Mouse (Mus musculus) lung, adult 2 months (tissue): Measurements from ENCODE around the gene Trrap. TPM values are rescaled to one million over a fixed set of nuclear protein-coding genes. Genes with fewer than 3 reads are reported as not detected.

Experiments used
- DNase-seq: peaks from one replicate; pipeline ENCODE4 v3.0.0; 2022
- H3K4me1 ChIP-seq: fragments of 200-500 bp; 2 replicates; pipeline ENCODE4 v1.6.1; 2011; ENCODE audit warnings: low read length; ENCODE audit not compliant: control insufficient read depth, insufficient read depth
- H3K4me3 ChIP-seq: fragments of 200-500 bp; replicated peaks from 2 replicates; pipeline ENCODE3; 2011; ENCODE audit warnings: low read depth, mild to moderate bottlenecking, control low read depth, low read length; ENCODE audit errors: extremely low read depth
- CTCF ChIP-seq: fragments of 200-500 bp; IDR thresholded peaks from 2 replicates; pipeline ENCODE4 v1.5.1; 2011; ENCODE audit warnings: mild to moderate bottlenecking, low read length, control low read depth; ENCODE audit not compliant: insufficient read depth
- POLR2A ChIP-seq: fragments of 200-500 bp; IDR thresholded peaks from 2 replicates; pipeline ENCODE4 v1.6.1; 2011; ENCODE audit warnings: low read depth, mild to moderate bottlenecking, control low read depth, low read length, borderline replicate concordance; ENCODE audit errors: extremely low read depth
- WGBS: fragments of 180-500 bp; shearing (Covaris S2); methylation state at CpG from one replicate; pipeline ENCODE4 v1.1.7; 2018; 5-methylcytosine and 5-hydroxymethylcytosine counted together
- polyA plus RNA-seq: library from polyadenylated mRNA; depleted of rRNA; stranded (reverse); fragments of >200 nt; gene quantifications from 2 replicates; pipeline ENCODE4 v1.2.3, GENCODE M21; 2012

The Trrap gene
- polyA plus RNA-seq, 1 experiment = 91.6 TPM

- Histone ChIP-seq H3K4me3 (no peak overlapping the region), H3K4me1 (no peaks in the 10 kb centered on the region)
- peak; percentile 68 for DNase-seq
- TF ChIP-seq CTCF = peak; percentile 99
- TF ChIP-seq POLR2A = no peak
- WGBS = 7% methylated on average over 13 of the region's 13 CpGs
These were observed 108.4 kb downstream of the Trrap start for GRCm38 (mm10) chr5:144875892-144876291.

GRCm38 (mm10) chr5:144877021-144877420 lies 109.5 kb downstream of the Trrap start:
- Histone ChIP-seq H3K4me3 (no peak overlapping the region), H3K4me1 (no peaks in the 10 kb centered on the region)
- no peak for DNase-seq
- 93% methylated on average over 15 of the region's 15 CpGs for WGBS
- no peak for TF ChIP-seq POLR2A
- TF ChIP-seq CTCF = no peak

DNA sequence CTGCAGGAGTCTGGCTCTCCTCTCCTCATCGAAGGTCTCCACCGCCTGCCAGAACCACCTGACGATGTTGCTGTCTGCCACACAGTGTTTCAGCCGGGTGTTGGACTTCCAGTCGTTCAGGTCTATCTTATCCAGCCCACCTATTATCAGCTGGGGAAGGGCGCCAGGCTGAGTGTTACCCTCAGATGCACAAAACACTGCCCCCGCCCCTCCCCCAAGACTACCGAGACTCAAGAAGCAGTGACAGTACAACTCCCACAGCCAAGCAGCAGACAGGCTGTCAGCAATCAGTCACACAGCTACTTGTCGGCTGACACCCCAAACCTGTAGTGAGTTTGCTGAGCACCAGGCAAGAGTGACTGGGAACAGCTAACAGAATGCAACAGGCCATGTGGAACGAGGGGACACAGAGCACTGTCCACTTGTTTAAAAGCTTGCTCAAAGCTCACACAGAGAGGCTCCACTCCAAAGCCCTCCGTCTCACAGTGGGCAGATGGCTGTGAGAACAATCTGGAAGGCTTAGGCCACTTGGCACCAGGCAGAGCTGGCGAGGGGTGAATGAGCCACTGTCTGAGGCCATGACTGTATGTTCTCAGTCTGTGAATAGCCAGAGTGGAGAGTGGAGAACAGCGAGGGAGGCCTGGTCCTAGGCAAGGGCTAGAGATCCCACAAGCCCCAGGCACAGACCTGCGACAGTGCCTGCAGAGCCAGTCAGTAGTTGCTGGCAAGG lies 114.3 kb downstream of the Trrap start:
- WGBS = 83% methylated on average over 14 of the region's 14 CpGs
- no peak for DNase-seq
- Histone ChIP-seq H3K4me3 (no peak overlapping the region), H3K4me1 (no peaks in the 10 kb centered on the region)
- TF ChIP-seq CTCF (no peak), POLR2A (no peak)

DNA sequence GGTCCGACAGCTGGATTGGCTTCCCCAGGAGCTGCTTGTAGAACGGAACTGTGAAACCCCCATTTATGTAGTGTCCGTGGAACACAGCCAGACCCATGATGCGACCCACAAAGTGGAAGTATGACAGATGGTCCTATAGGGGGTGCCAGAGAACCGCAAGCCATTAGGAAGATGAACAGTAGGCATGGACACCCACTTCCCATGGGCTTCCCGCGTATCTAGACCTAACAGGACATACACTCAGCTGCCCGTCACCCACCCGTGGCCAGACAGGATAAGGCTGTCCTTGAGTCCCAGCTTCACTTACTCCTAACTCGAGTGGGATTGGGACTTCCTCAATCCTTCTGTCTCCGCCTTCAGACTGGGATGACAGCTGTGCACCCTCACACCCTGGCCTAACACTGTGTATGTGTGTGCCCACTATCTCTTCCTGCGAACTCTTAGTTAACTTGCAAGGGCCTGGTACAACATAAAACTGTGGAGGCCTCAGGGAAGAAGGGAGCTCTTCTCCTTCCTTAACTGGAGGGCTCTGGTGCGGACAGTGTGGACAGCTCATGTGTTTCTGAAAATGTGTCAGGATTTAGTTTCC lies 117.2 kb downstream of the Trrap start:
- DNase-seq = no peak
- TF ChIP-seq POLR2A (no peak), CTCF (peak; percentile 50)
- WGBS = 68% methylated on average over 13 of the region's 13 CpGs
- no peak overlapping the region for H3K4me3 ChIP-seq
- H3K4me1 ChIP-seq = no peaks in the 10 kb centered on the region

DNA sequence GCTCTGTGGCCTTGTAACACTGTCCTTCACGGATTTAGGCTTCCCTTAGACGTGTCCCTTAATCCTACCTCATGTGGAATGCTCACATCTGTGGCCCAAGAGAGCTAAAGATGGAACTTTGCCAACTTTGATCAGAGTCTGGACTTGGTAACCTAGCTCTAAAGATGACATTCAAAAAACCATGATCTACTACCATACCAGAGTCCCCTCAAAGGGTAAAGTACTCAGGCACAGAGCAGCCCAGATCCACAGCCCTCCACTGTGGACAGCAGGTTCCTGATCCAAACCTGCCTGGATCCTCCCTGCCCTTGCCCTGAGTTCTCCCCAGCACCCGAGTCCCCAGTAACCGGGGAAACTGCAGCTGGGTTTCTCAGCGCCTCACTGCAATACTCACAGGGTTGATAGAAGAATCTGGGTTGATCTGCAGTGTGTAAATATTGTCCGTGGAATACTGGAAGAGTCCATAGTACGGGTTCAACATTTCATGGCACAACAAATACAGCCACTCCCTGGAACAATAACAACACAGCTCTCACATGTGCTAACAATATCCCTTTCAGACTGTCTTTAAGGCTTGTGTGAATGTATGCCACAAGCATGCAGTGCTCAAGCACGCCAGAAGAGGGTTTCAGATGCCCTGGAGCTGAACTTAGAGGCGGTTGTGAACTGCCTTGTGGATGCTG lies 118.6 kb downstream of the Trrap start:
- no peak for DNase-seq
- Histone ChIP-seq H3K4me3 (no peak overlapping the region), H3K4me1 (no peaks in the 10 kb centered on the region)
- TF ChIP-seq POLR2A = no peak
- TF ChIP-seq CTCF = no peak
- 86% methylated on average over 9 of the region's 9 CpGs for WGBS

- no peak for DNase-seq
- WGBS = 76% methylated on average over 11 of the region's 11 CpGs
These were observed 123.7 kb downstream of the Trrap start for GRCm38 (mm10) chr5:144891276-144891675.

DNA sequence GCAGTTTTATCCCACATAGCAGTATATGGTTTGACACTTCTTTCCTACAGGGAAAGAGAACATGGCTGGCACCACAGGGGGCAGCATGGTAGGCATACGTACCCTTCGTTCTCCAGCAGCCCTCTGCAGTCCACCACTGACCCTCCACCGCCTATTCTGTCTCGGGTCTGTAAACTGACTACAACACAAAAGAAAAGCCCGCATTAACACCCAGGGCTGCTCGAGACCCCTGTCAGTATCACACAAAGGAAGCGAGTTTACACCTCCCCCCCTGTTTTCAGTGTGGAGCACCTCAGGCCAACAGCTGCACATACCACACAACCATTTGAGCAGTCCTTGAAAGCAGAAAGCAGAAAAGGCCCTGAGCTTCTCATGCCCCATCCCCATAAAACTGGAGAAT lies 130.3 kb downstream of the Trrap start:
- DNase-seq = no peak
- WGBS = 83% methylated on average over 7 of the region's 7 CpGs
- Histone ChIP-seq H3K4me1 (no peaks in the 10 kb centered on the region; the same call in 1 of the 2 replicates), H3K4me3 (no peak overlapping the region)
- TF ChIP-seq POLR2A = no peak
- TF ChIP-seq CTCF = no peak

More at GRCm38 (mm10) chr5:144891276-144891675, 123.7 kb downstream of the Trrap start:
- TF ChIP-seq POLR2A (no peak), CTCF (no peak)
- no peak overlapping the region for H3K4me3 ChIP-seq
- H3K4me1 ChIP-seq = no peaks in the 10 kb centered on the region

GRCm38 (mm10) chr5:144898448-144899052 lies 131.0 kb downstream of the Trrap start:
- H3K4me1 ChIP-seq = no peaks in the 10 kb centered on the region; the same call in 1 of the 2 replicates
- WGBS = 46% methylated on average over 7 of the region's 7 CpGs
- no peak for TF ChIP-seq CTCF
- TF ChIP-seq POLR2A = no peak
- no peak overlapping the region for H3K4me3 ChIP-seq
- no peak for DNase-seq

- H3K4me1 ChIP-seq = peaks cover 5% of the 10 kb centered on the region
- WGBS = 89% methylated on average over 7 of the region's 7 CpGs
- TF ChIP-seq POLR2A (no peak), CTCF (no peak)
- DNase-seq = no peak
- H3K4me3 ChIP-seq = no peak overlapping the region
These were observed 133.5 kb downstream of the Trrap start for GRCm38 (mm10) chr5:144901035-144901434.
